Mouse (Mus musculus) heart, adult 10 weeks (tissue): Measurements from ENCODE around the gene Rhox2e. TPM values are rescaled to one million over a fixed set of nuclear protein-coding genes. Genes with fewer than 3 reads are reported as not detected.

Experiments
- polyA plus RNA-seq: library from polyadenylated mRNA; stranded (reverse); fragments of 350-450 nt; fragmentation: Illumina TruSeq; extraction: RNeasy Lipid Tissue Mini Kit (QIAGEN cat#74804); gene quantifications from one replicate; pipeline ENCODE4 v1.2.3, GENCODE M21; 2014; ENCODE audit warnings: low read depth, low replicate concordance

Gene Rhox2e
- polyA plus RNA-seq: not detected

DNA sequence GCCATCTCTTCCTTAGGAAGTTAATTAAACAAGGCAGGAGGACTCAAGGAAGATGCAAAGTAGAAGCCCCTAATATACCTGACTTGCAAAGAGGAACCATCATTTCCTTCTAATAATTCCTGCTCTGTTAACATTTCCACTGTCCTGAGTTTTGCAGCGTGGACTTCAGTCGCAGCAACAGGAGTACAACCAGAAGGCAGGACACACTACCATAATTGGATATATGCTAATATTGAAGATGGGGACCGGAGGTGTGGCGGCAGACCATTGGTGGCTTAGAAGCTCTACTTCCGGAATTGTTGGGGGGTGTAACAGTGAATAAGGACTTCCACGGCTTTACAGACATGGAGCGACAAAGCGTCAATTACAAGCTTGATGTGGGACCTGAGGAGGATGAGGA lies at the start of gene Rhox2e:
Rhox2e (plus strand) TSS at position 301 of the 400 bp plus-strand sequence.

DNA sequence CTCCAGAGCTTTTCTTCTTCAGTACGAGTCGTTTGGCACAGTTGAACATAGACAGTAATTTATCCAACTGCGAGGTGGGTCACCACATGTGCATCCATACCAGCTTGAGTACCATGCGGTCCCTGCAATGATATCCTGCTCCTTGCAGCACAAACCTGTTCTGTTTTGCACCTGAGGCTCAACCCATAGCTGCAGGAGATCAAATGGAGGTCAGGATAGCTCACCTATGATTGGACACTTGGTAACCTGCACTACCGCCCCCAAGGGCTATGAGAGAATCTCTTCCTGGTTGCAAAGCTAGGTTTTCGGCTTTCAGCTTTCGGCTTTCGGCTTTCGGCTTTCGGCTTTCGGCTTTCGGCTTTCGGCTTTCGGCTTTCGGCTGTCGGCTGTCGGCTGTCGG lies 16.2 kb upstream of the Rhox2e start, which contains the start of gene Rhox4d:
Rhox4d (plus strand) TSS at position 301 of the 400 bp plus-strand sequence.

DNA sequence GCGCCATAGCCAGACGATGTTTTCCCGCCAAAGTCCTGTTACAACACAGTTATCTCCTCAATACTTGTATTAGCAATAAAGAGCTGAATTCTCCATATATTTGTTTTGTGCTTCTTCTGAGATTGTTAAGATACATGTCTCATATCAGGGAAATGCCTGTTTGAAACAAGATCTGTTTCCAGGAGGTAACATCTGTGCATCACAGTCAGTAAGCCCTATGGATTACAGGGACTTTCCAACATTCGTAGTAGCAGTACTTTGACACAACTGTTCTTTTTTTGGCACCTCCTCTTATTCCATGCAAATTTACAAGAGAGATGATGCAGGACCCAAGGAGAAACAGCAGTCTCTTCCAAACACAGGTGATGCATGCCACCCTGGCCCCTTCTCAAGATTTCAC lies 11.5 kb downstream of the Rhox2e start, which contains the start of gene Rhox3e:
Rhox3e (plus strand) TSS at position 301 of the 400 bp plus-strand sequence.

DNA sequence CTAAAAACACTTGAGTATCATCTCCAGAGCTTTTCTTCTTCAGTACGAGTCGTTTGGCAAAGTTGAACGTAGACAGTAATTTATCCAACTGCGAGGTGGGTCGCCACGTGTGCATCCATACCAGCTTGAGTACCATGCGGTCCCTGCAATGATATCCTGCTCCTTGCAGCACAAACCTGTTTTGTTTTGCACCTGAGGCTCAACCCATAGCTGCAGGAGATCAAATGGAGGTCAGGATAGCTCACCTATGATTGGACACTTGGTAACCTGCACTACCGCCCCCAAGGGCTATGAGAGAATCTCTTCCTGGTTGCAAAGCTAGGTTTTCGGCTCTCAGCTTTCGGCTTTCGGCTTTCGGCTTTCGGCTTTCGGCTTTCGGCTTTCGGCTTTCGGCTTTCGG lies 26.9 kb downstream of the Rhox2e start, which contains the start of gene Rhox4e:
Rhox4e (plus strand) TSS at position 301 of the 400 bp plus-strand sequence.

DNA sequence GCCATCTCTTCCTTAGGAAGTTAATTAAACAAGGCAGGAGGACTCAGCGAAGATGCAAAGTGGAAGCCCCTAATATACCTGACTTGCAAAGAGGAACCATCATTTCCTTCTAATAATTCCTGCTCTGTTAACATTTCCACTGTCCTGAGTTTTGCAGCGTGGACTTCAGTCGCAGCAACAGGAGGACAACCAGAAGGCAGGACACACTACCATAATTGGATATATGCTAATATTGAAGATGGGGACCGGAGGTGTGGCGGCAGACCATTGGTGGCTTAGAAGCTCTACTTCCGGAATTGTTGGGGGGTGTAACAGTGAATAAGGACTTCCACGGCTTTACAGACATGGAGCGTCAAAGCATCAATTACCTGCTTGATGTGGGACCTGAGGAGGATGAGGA lies 40.9 kb downstream of the Rhox2e start, which contains the start of gene Rhox2f:
Rhox2f (plus strand) TSS at position 301 of the 400 bp plus-strand sequence.

DNA sequence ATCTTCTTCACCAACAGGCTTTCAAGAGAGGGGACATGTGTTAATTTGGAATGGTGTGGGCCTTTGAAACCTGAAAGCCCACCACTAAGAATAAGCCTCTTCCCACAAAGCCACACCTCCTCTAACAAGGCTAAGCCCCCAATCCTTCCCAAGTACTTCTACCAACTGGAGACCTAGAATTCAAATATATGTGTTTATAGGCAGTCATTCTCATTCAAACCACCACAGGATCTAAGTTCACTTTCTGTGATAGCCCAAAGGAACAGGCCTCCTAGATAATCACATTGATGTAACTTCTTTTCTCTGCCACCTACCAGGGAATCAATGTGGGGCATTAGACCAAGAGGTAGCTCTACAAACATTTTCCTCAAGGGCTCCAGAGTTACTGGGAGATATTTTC lies 50.4 kb downstream of the Rhox2e start, which contains the start of gene Rhox3f:
Rhox3f (plus strand) TSS at position 301 of the 400 bp plus-strand sequence.

Other genes with a start within 250 kb of the Rhox2e start
- gene Rhox3a2, start 150.4 kb upstream of the Rhox2e start, polyA plus RNA-seq: not detected
- not detected for gene Rhox4a2, start 139.6 kb upstream of the Rhox2e start, polyA plus RNA-seq
- not detected for gene Rhox2b, start 118.4 kb upstream of the Rhox2e start, polyA plus RNA-seq
- gene Rhox4b, start 98.0 kb upstream of the Rhox2e start, polyA plus RNA-seq: not detected
- gene Rhox2c, start 76.8 kb upstream of the Rhox2e start, polyA plus RNA-seq: not detected
- gene Rhox3c, start 71.9 kb upstream of the Rhox2e start, polyA plus RNA-seq: not detected
- gene Rhox4c, start 50.1 kb upstream of the Rhox2e start, polyA plus RNA-seq: not detected
- gene Rhox2d, start 37.0 kb upstream of the Rhox2e start, polyA plus RNA-seq: not detected
- not detected for gene Rhox4d, start 16.1 kb upstream of the Rhox2e start, polyA plus RNA-seq
- not detected for gene Rhox3e, start 11.6 kb downstream of the Rhox2e start, polyA plus RNA-seq
- not detected for gene Rhox4e, start 27.0 kb downstream of the Rhox2e start, polyA plus RNA-seq
- gene Rhox2f, start 41.0 kb downstream of the Rhox2e start, polyA plus RNA-seq: not detected
- gene Rhox3f, start 50.5 kb downstream of the Rhox2e start, polyA plus RNA-seq: not detected
- not detected for gene Rhox4f, start 77.3 kb downstream of the Rhox2e start, polyA plus RNA-seq
- gene Rhox3g, start 98.2 kb downstream of the Rhox2e start, polyA plus RNA-seq: not detected
- gene Rhox2g, start 113.0 kb downstream of the Rhox2e start, polyA plus RNA-seq: not detected
- not detected for gene Rhox4g, start 120.9 kb downstream of the Rhox2e start, polyA plus RNA-seq
- gene Rhox3h, start 138.3 kb downstream of the Rhox2e start, polyA plus RNA-seq: not detected
- gene Rhox2h, start 142.8 kb downstream of the Rhox2e start, polyA plus RNA-seq: not detected